ENCODE assay signal across 8 mouse cellular contexts in the genomic region with DNA sequence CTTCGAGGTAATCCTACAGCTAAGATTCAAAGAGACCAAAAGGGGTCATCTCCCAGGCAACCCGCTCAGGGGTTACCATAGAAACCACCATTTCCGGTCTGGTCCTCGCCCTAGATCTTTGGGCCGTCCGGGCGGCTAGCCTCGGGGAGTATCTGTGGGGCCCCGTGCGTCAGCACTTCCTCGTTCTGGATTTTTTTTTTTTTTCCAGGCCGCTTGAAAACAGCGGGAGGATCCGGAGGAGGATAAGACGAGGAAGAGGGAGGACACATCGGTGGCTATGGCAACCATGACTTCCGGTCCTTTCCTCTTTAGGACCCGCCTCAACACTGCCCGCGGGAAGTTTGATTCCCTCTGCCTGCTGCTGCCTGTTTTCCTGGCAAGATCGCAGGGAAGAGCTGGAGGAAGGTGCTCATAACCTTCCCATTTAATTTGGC. TPM values are rescaled to one million over a fixed set of nuclear protein-coding genes. Genes with fewer than 3 reads are reported as not detected.
DNase-seq lines count a peak whose midpoint lies in the region; ATAC-seq lines count a peak whose summit lies in the region.

Lrrc49 (minus strand) TSS at position 268 of the 434 bp plus-strand sequence.

- peak; percentile 89 for DNase-seq in gastrocnemius, postnatal 14 days
- DNase-seq in left cerebral cortex, postnatal 10 days (ENCODE audit: extremely low spot score in 1 of 2, low spot score in 2 of 2): peak; percentile 91 to 92
- peak; percentile 85 for DNase-seq in right cerebral cortex, postnatal 25 days
- DNase-seq in urinary bladder, postnatal 4 days (ENCODE audit: low spot score in 2 of 2): peak; percentile 82 to 88

- intact Hi-C loops in gastrocnemius, postnatal 14 days (cut with DNase I; ENCODE audit: low total_unique reads): no loop called here
- intact Hi-C loops in left cerebral cortex, postnatal 10 days (cut with DNase I): loop anchor here (5.0 to 10.0 kb wide), 2 partner anchors 86 to 443 kb away; no protein-coding TSS in a partner anchor

- ATAC-seq in activated CD4-positive, CD25-positive, alpha-beta regulatory T cell, adult 4 months: peak; percentile 81
- ATAC-seq in common myeloid progenitor, adult 5-6 weeks (replicated peaks; ENCODE audit: low read depth, poor library complexity, severe bottlenecking): peak; percentile 95
- ATAC-seq in inflammation-experienced regulatory T-cells, adult 6 months: peak; percentile 84
- peak; percentile 80 for ATAC-seq in megakaryocyte-erythroid progenitor cell, adult 5-6 weeks (replicated peaks; ENCODE audit: low FRiP score, low TSS enrichment, poor library complexity, severe bottlenecking)

RNA-seq across cellular contexts. Expression of gene Lrrc49, which starts in this region (rescaled TPM):
- 1 to 10 TPM in 1 of 2 experiments, under 1 TPM in 1; 0.96 to 1.6 TPM for polyA plus RNA-seq in activated CD4-positive, CD25-positive, alpha-beta regulatory T cell, adult 4 months (2017; shearing (Covaris generic))
- 10.8 and 11.9 TPM in 2 replicates for total RNA-seq in common myeloid progenitor, adult 5-6 weeks (2017)
- 1 to 10 TPM; 3.4 to 3.5 TPM for total RNA-seq in gastrocnemius, postnatal 14 days (2021)
- polyA plus RNA-seq in inflammation-experienced regulatory T-cells, adult 6 months (2017; shearing (Covaris generic)): 1 to 10 TPM; 1.7 to 5.8 (median 2.1) TPM
- total RNA-seq in left cerebral cortex, postnatal 10 days (2021): 10 to 100 TPM; 71.6 to 71.7 TPM
- total RNA-seq in megakaryocyte-erythroid progenitor cell, adult 5-6 weeks (2014; fragmentation: Nextera tagmentation): 3.3 and 3.5 TPM in 2 replicates
- 3.0 and 3.1 TPM in 2 replicates for total RNA-seq in megakaryocyte-erythroid progenitor cell, adult 5-6 weeks (2017)

Comparison
In these comparisons a context has a peak if more than half of its experiments do, and no peak if none do; other contexts are left out.
1. Peak in every context shown above with its lines: DNase-seq and ATAC-seq.